18 mouse cellular contexts compared by ENCODE assay signal in the genomic region with DNA sequence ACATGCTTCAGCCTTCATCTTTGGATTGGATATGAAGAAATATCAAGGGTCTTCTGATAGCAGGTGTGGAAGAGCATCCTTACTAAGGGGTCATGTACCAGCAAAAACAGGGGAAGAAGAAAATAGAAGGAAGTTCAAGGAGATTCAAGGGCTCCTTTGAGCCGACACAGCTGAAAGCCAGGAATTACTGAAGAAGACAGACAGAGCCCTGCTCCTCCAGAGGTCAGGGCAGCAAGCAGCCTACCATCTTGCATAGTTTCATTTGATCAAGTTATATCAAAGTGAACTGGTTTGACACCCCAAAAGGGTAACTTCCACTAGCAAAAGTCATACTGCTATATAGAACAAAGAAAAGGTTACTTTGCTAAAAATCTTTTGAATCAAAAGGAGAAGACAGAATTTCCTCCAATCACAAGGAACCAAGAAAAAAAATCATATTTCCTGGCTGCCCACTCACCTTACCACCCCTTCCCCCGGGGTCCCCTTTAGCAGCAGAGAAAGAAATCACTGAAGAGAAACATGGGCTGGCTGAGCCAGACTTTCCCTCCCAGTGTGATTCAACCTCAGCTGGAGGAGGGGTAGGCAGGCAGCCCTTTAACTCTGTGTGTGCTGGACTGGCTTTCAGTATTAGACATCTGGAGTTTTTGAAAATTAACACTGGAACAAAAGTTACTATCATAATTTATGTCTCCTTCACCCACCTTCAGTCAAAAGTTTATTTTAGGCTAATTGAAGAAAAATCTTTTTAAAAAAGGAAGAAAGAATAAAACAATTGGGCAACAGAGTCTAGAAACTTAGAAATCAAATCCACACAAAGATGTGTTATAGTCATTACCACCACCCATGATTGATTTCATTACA. TPM values are rescaled to one million over a fixed set of nuclear protein-coding genes. Genes with fewer than 3 reads are reported as not detected.
DNase-seq lines count a peak whose midpoint lies in the region; ATAC-seq and TF ChIP-seq lines count a peak whose summit lies in the region.
"Had no signal": no experiment of that assay in that cellular context is flagged by ENCODE, and none has a peak within 500 bp of the region (broad histone marks: within the 10 kb centered on the region; RNA-seq: fewer than 3 reads in every experiment).

No protein-coding gene starts in this region.

- TF ChIP-seq CTCF in gastrocnemius, adult 2 months (IDR thresholded peaks at IDR 0.05) = no peak

- no peaks in the 10 kb centered on the region for H3K36me3 ChIP-seq in hindbrain, embryonic 11.5 days (ENCODE audit: control insufficient read depth, insufficient read depth, low read length)
- no peaks in the 10 kb centered on the region for H3K36me3 ChIP-seq in hindbrain, embryonic 10.5 days
- H3K36me3 ChIP-seq: forebrain, embryonic 12.5 days; hindbrain, embryonic 15.5 days; midbrain, embryonic 15.5 days had no signal

- intact Hi-C loops in gastrocnemius, adult 2 months (cut with DNase I) = no loop called here

- ATAC-seq in hindbrain, embryonic 11.5 days (ENCODE audit: low FRiP score) = no peak
- ATAC-seq: midbrain, embryonic 15.5 days had no signal

- WGBS in hindbrain, embryonic 11.5 days = 26% methylated on average over 2 of the region's 2 CpGs
- WGBS in hindbrain, embryonic 10.5 days = 18% methylated on average over 2 of the region's 2 CpGs

- DNase-seq in hindbrain, embryonic 11.5 days (ENCODE audit: low spot score) = peak; percentile 5
- no peak for DNase-seq in hindbrain, embryonic 10.5 days (ENCODE audit: low spot score)
- DNase-seq in A20 (ENCODE audit: low read depth, low spot score) (peak; percentile 76), NIH3T3 (ENCODE audit: low read depth) (peak; percentile 35)
- DNase-seq in induced T-regulatory cell, adult 2 months (ENCODE audit: low read depth) = peak; percentile 32
- DNase-seq in gastrocnemius, adult 2 months = no peak
- DNase-seq in natural killer cell, adult 2 months (ENCODE audit: low spot score in 2 of 2) = no peak
- DNase-seq: adrenal gland, adult 2 months; cerebellum, postnatal 36 days; gastrocnemius, postnatal 10 days; kidney, adult 18-20 months; layer of hippocampus, postnatal 36 days; left cerebral cortex, postnatal 4 days; right cerebral cortex, postnatal 14 days had no signal

- no peak overlapping the region for H3K9ac ChIP-seq in hindbrain, embryonic 11.5 days (ENCODE audit: low read depth, low read length)
- H3K9ac ChIP-seq: forebrain, embryonic 12.5 days; hindbrain, embryonic 15.5 days; liver, embryonic 14.5 days; midbrain, embryonic 15.5 days had no signal

- no peak overlapping the region for H3K4me3 ChIP-seq in hindbrain, embryonic 11.5 days (ENCODE audit: low read depth, low read length)
- no peak overlapping the region for H3K4me3 ChIP-seq in hindbrain, embryonic 10.5 days
- H3K4me3 ChIP-seq in gastrocnemius, adult 2 months = no peak overlapping the region
- H3K4me3 ChIP-seq: forebrain, embryonic 12.5 days; hindbrain, embryonic 15.5 days; midbrain, embryonic 15.5 days had no signal

- H3K4me1 ChIP-seq in hindbrain, embryonic 11.5 days (replicated peaks; ENCODE audit: control insufficient read depth, insufficient read depth, low read length) = no peaks in the 10 kb centered on the region
- peaks cover 7% of the 10 kb centered on the region; the same call in 1 of the 2 replicates for H3K4me1 ChIP-seq in hindbrain, embryonic 10.5 days (replicated peaks)
- H3K4me1 ChIP-seq: hindbrain, embryonic 15.5 days; midbrain, embryonic 15.5 days had no signal

- no peak overlapping the region for H3K27ac ChIP-seq in hindbrain, embryonic 11.5 days (ENCODE audit: low read depth, low read length)
- no peak overlapping the region for H3K27ac ChIP-seq in hindbrain, embryonic 10.5 days
- no peak overlapping the region for H3K27ac ChIP-seq in gastrocnemius, adult 2 months
- H3K27ac ChIP-seq: forebrain, embryonic 12.5 days; hindbrain, embryonic 15.5 days; liver, embryonic 14.5 days; midbrain, embryonic 15.5 days had no signal

- H3K27me3 ChIP-seq in hindbrain, embryonic 11.5 days (ENCODE audit: control insufficient read depth, insufficient read depth, low read length) = no peaks in the 10 kb centered on the region
- H3K27me3 ChIP-seq in hindbrain, embryonic 10.5 days (ENCODE audit: insufficient read depth, poor library complexity, severe bottlenecking) = no peaks in the 10 kb centered on the region
- H3K27me3 ChIP-seq: forebrain, embryonic 12.5 days; hindbrain, embryonic 15.5 days; midbrain, embryonic 15.5 days had no signal

- no peak overlapping the region for H3K4me2 ChIP-seq in hindbrain, embryonic 11.5 days (replicated peaks; ENCODE audit: low read depth, low read length)
- H3K4me2 ChIP-seq: forebrain, embryonic 12.5 days; hindbrain, embryonic 15.5 days; midbrain, embryonic 15.5 days had no signal

- H3K9me3 ChIP-seq in hindbrain, embryonic 11.5 days (ENCODE audit: control insufficient read depth, low read length) = no peaks in the 10 kb centered on the region
- H3K9me3 ChIP-seq in hindbrain, embryonic 10.5 days = no peaks in the 10 kb centered on the region
- H3K9me3 ChIP-seq: forebrain, embryonic 12.5 days; hindbrain, embryonic 15.5 days; midbrain, embryonic 15.5 days had no signal

RNA-seq across cellular contexts. Expression of gene Tnfaip3, which starts 28.2 kb away (rescaled TPM):
- polyA plus RNA-seq in hindbrain, embryonic 11.5 days (2014; fragmentation: Nextera tagmentation; extraction: Ambion mirVana) = 1.4 and 2.0 TPM in 2 replicates
- polyA plus RNA-seq in hindbrain, embryonic 10.5 days (2016; fragmentation: Nextera tagmentation; extraction: Ambion mirVana) = 1.1 and 1.2 TPM in 2 replicates
- total RNA-seq in gastrocnemius, adult 2 months (2021) = 1 to 10 TPM; 1.8 to 2.1 TPM

Comparison
In these comparisons a context has a peak if more than half of its experiments do, and no peak if none do; other contexts are left out.
1. DNase-seq: peak in hindbrain, embryonic 11.5 days (single experiment), A20 (single experiment), NIH3T3 (single experiment) and induced T-regulatory cell, adult 2 months (single experiment); none in hindbrain, embryonic 10.5 days (single experiment), gastrocnemius, adult 2 months (single experiment) and natural killer cell, adult 2 months (0 of 2).